Mouse (Mus musculus) kidney, embryonic 14.5 days (tissue): ENCODE data around the gene Pam. TPM values are rescaled to one million over a fixed set of nuclear protein-coding genes. Genes with fewer than 3 reads are reported as not detected.

Experiments
- ATAC-seq: fragments of 200-750 bp; cut with Nextera tagmentation; 2 replicates; pipeline ENCODE4 v1.8.0; 2017; ENCODE audit warnings: moderate number of reproducible peaks, mild to moderate bottlenecking, moderate TSS enrichment, moderate library complexity; ENCODE audit not compliant: low FRiP score, low TSS enrichment
- H3K27ac ChIP-seq: fragments of 300-500 bp; sonication (generic); 2 replicates; pipeline ENCODE4 v1.5.1; 2014; ENCODE audit warnings: low read depth, mild to moderate bottlenecking, low read length, moderate library complexity, mixed read lengths
- H3K27me3 ChIP-seq: fragments of 300-500 bp; sonication (generic); 2 replicates; pipeline ENCODE4 v1.6.1; 2014; ENCODE audit warnings: mild to moderate bottlenecking, low read length; ENCODE audit not compliant: control insufficient read depth, insufficient read depth
- H3K36me3 ChIP-seq: fragments of 300-500 bp; sonication (generic); 2 replicates; pipeline ENCODE4 v1.6.1; 2014; ENCODE audit warnings: low read length, mixed read lengths; ENCODE audit not compliant: control insufficient read depth, insufficient read depth
- H3K4me1 ChIP-seq: fragments of 300-500 bp; sonication (generic); 2 replicates; pipeline ENCODE4 v1.6.1; 2014; ENCODE audit warnings: low read length, mixed read lengths; ENCODE audit not compliant: control insufficient read depth, insufficient read depth
- H3K4me2 ChIP-seq: fragments of 300-500 bp; sonication (generic); replicated peaks from 2 replicates; pipeline ENCODE4 v1.6.1; 2014; ENCODE audit warnings: low read depth, mild to moderate bottlenecking, low read length
- H3K4me3 ChIP-seq: fragments of 300-500 bp; sonication (generic); 2 replicates; pipeline ENCODE4 v1.5.1; 2014; ENCODE audit warnings: mild to moderate bottlenecking, low read length
- H3K9ac ChIP-seq: fragments of 300-500 bp; sonication (generic); 2 replicates; pipeline ENCODE4 v1.6.1; 2014; ENCODE audit warnings: low read depth, mild to moderate bottlenecking, low read length, moderate library complexity
- H3K9me3 ChIP-seq: fragments of 300-500 bp; sonication (generic); 2 replicates; pipeline ENCODE4 v1.6.1; 2016; ENCODE audit warnings: low read length; ENCODE audit not compliant: control insufficient read depth
- WGBS: fragments of 180-500 bp; shearing (Covaris S2); extraction: QIAGEN DNeasy Blood & Tissue Kit; methylation state at CpG from one replicate; pipeline ENCODE4 v1.1.7; 2014; 5-methylcytosine and 5-hydroxymethylcytosine counted together
- polyA plus RNA-seq: library from polyadenylated mRNA; unstranded; fragments of >200 nt; fragmentation: Nextera tagmentation; extraction: Ambion mirVana; gene quantifications from 2 replicates; pipeline ENCODE4 v1.2.1, GENCODE M21; 2014

Gene Pam
- polyA plus RNA-seq, 1 experiment from 2014 or later = 31.9 TPM

- 89% methylated on average over 8 of the region's 8 CpGs for WGBS
- Histone ChIP-seq H3K4me2 (no peak overlapping the region), H3K27ac (no peak overlapping the region), H3K9me3 (no peaks in the 10 kb centered on the region), H3K36me3 (no peaks in the 10 kb centered on the region), H3K4me1 (no peaks in the 10 kb centered on the region), H3K9ac (no peak overlapping the region), H3K4me3 (no peak overlapping the region), H3K27me3 (no peaks in the 10 kb centered on the region)
- ATAC-seq = no peak
These were observed 63.6 kb downstream of the Pam start for GRCm38 (mm10) chr1:98031802-98032201.

GRCm38 (mm10) chr1:98029025-98029424 lies 66.4 kb downstream of the Pam start:
- no peak overlapping the region for H3K27ac ChIP-seq
- ATAC-seq = no peak
- H3K4me3 ChIP-seq = no peak overlapping the region
- H3K36me3 ChIP-seq = no peaks in the 10 kb centered on the region
- 94% methylated on average over 5 of the region's 5 CpGs for WGBS
- no peaks in the 10 kb centered on the region for H3K4me1 ChIP-seq
- H3K4me2 ChIP-seq = no peak overlapping the region
- H3K27me3 ChIP-seq = no peaks in the 10 kb centered on the region
- H3K9ac ChIP-seq = no peak overlapping the region
- no peaks in the 10 kb centered on the region for H3K9me3 ChIP-seq

GRCm38 (mm10) chr1:98028468-98028867 lies 67.0 kb downstream of the Pam start:
- no peak for ATAC-seq
- Histone ChIP-seq H3K4me2 (no peak overlapping the region), H3K27me3 (no peaks in the 10 kb centered on the region), H3K4me1 (no peaks in the 10 kb centered on the region), H3K9me3 (no peaks in the 10 kb centered on the region), H3K27ac (no peak overlapping the region), H3K36me3 (no peaks in the 10 kb centered on the region), H3K4me3 (no peak overlapping the region), H3K9ac (no peak overlapping the region)
- WGBS = 91% methylated on average over 5 of the region's 5 CpGs

DNA sequence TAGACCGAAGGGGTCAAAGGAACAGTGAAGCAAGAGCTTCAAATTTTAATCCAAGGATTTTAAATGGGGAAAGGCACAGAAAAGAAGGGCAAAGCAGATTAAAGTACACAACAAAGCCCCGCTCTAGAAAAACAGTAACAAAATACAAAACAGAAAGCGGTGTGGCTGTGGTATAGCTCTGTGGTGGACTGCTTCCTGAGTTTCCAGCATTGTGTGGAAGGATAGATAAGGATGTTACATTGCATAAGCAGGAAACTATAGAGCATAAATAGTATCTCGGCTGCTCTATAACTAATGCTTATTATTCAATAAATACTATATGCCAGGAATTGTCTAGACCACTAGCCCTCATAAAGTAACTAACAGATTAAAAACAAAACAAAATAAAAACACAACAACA lies 67.5 kb downstream of the Pam start:
- Histone ChIP-seq H3K27me3 (no peaks in the 10 kb centered on the region), H3K4me2 (no peak overlapping the region), H3K9ac (no peak overlapping the region), H3K4me1 (no peaks in the 10 kb centered on the region), H3K9me3 (no peaks in the 10 kb centered on the region), H3K4me3 (no peak overlapping the region), H3K27ac (no peak overlapping the region), H3K36me3 (no peaks in the 10 kb centered on the region)
- WGBS = 94% methylated on average over 4 of the region's 4 CpGs
- no peak for ATAC-seq

- Histone ChIP-seq H3K9ac (no peak overlapping the region), H3K27ac (no peak overlapping the region), H3K9me3 (no peaks in the 10 kb centered on the region), H3K4me2 (no peak overlapping the region), H3K27me3 (no peaks in the 10 kb centered on the region), H3K4me1 (no peaks in the 10 kb centered on the region), H3K4me3 (no peak overlapping the region), H3K36me3 (no peaks in the 10 kb centered on the region)
- ATAC-seq = no peak
- 67% methylated on average over 6 of the region's 6 CpGs for WGBS
These were observed 69.4 kb downstream of the Pam start for GRCm38 (mm10) chr1:98025924-98026640.

GRCm38 (mm10) chr1:98023866-98024265 lies 71.6 kb downstream of the Pam start:
- no peaks in the 10 kb centered on the region for H3K36me3 ChIP-seq
- WGBS = 57% methylated on average over 4 of the region's 4 CpGs
- H3K9ac ChIP-seq = no peak overlapping the region
- no peak overlapping the region for H3K27ac ChIP-seq
- H3K9me3 ChIP-seq = no peaks in the 10 kb centered on the region
- ATAC-seq = no peak
- H3K4me1 ChIP-seq = no peaks in the 10 kb centered on the region
- no peak overlapping the region for H3K4me3 ChIP-seq
- no peak overlapping the region for H3K4me2 ChIP-seq
- no peaks in the 10 kb centered on the region for H3K27me3 ChIP-seq

DNA sequence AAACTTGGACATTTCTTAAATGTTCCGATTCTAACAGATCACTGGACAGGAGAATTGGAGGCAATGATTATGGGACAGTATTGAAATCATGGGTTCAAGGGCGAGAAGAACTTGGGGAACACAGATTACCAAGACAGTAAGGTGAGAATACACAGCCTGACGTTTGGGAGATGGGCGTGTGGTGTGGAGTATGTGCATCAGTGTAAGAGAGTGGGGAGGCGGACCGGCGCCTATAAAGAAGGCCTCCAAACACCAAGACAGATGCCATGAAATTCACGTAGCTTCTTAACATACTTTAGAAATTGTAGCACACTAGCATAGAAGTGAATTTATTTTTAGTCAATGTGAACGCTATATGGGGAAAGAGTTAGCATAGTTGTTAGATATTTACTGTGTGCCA lies 76.5 kb downstream of the Pam start:
- H3K9ac ChIP-seq = no peak overlapping the region
- H3K27ac ChIP-seq = no peak overlapping the region
- H3K4me3 ChIP-seq = no peak overlapping the region
- WGBS = 90% methylated on average over 9 of the region's 9 CpGs
- H3K27me3 ChIP-seq = no peaks in the 10 kb centered on the region
- no peaks in the 10 kb centered on the region for H3K9me3 ChIP-seq
- no peak for ATAC-seq
- no peaks in the 10 kb centered on the region for H3K4me1 ChIP-seq
- no peak overlapping the region for H3K4me2 ChIP-seq
- H3K36me3 ChIP-seq = no peaks in the 10 kb centered on the region

- Histone ChIP-seq H3K4me2 (no peak overlapping the region), H3K4me3 (no peak overlapping the region), H3K36me3 (no peaks in the 10 kb centered on the region), H3K4me1 (no peaks in the 10 kb centered on the region), H3K9ac (no peak overlapping the region), H3K9me3 (no peaks in the 10 kb centered on the region), H3K27ac (no peak overlapping the region), H3K27me3 (no peaks in the 10 kb centered on the region)
- no peak for ATAC-seq
- 77% methylated on average over 10 of the region's 10 CpGs for WGBS
These were observed 79.2 kb downstream of the Pam start for GRCm38 (mm10) chr1:98016004-98016848.

- Histone ChIP-seq H3K27me3 (no peaks in the 10 kb centered on the region), H3K4me3 (no peak overlapping the region), H3K9ac (no peak overlapping the region), H3K4me1 (no peaks in the 10 kb centered on the region), H3K36me3 (no peaks in the 10 kb centered on the region), H3K9me3 (no peaks in the 10 kb centered on the region), H3K4me2 (no peak overlapping the region), H3K27ac (no peak overlapping the region)
- WGBS = 86% methylated on average over 4 of the region's 4 CpGs
- ATAC-seq = no peak
These were observed 79.9 kb downstream of the Pam start for GRCm38 (mm10) chr1:98015564-98015963.
